Mouse (Mus musculus) ES-Bruce4 (cell line): ENCODE data around the gene Greb1. TPM values are rescaled to one million over a fixed set of nuclear protein-coding genes. Genes with fewer than 3 reads are reported as not detected.

ENCODE experiments used
- H3K27ac ChIP-seq: 2 replicates; pipeline ENCODE4 v1.5.1; 2012; ENCODE audit warnings: low read length, inconsistent platforms; ENCODE audit not compliant: insufficient read depth
- H3K27me3 ChIP-seq: 2 replicates; pipeline ENCODE4 v1.6.1; 2012; ENCODE audit warnings: mild to moderate bottlenecking, low read length, inconsistent platforms; ENCODE audit not compliant: control insufficient read depth, poor library complexity, insufficient read depth, severe bottlenecking
- H3K36me3 ChIP-seq: 2 replicates; pipeline ENCODE4 v1.6.1; 2012; ENCODE audit warnings: inconsistent platforms, mild to moderate bottlenecking, low read length, moderate library complexity; ENCODE audit not compliant: control insufficient read depth, poor library complexity, insufficient read depth, severe bottlenecking
- H3K4me1 ChIP-seq: one replicate; pipeline ENCODE4 v1.8.1; 2011; ENCODE audit warnings: low read length; ENCODE audit not compliant: control insufficient read depth, insufficient read depth
- H3K4me3 ChIP-seq: 2 replicates; pipeline ENCODE4 v1.5.1; 2011; ENCODE audit warnings: low read depth, mild to moderate bottlenecking, low read length
- H3K9ac ChIP-seq: 2 replicates; pipeline ENCODE4 v1.6.1; 2012; ENCODE audit warnings: low read depth, mild to moderate bottlenecking, inconsistent platforms; ENCODE audit not compliant: poor library complexity, severe bottlenecking
- H3K9me3 ChIP-seq: replicated peaks from 2 replicates; pipeline ENCODE4 v1.6.1; 2012; ENCODE audit warnings: mild to moderate bottlenecking, low read length, inconsistent platforms; ENCODE audit not compliant: control insufficient read depth, poor library complexity, insufficient read depth, severe bottlenecking
- CTCF ChIP-seq: IDR thresholded peaks from one replicate; pipeline ENCODE4 v1.8.1; 2011; ENCODE audit warnings: low read depth, low read length
- EP300 ChIP-seq: IDR thresholded peaks from 2 replicates; pipeline ENCODE4 v1.6.1; 2011; ENCODE audit warnings: low read depth, low read length; ENCODE audit not compliant: insufficient read depth
- POLR2A ChIP-seq: IDR thresholded peaks from one replicate; pipeline ENCODE4 v1.8.1; 2011; ENCODE audit warnings: low read length; ENCODE audit not compliant: insufficient read depth
- polyA plus RNA-seq: library from polyadenylated mRNA; stranded (reverse); fragments of >200 nt; gene quantifications from 2 replicates; pipeline ENCODE4 v1.2.4, GENCODE M21; 2011; ENCODE audit warnings: low read depth; ENCODE audit not compliant: missing spikeins, insufficient read depth, insufficient read length

The Greb1 gene
- polyA plus RNA-seq, 1 experiment, result 10.2 TPM

- no peak overlapping the region for H3K4me3 ChIP-seq
- H3K27me3 ChIP-seq, result no peaks in the 10 kb centered on the region
- TF ChIP-seq EP300 (no peak), POLR2A (no peak), CTCF (no peak)
- H3K36me3 ChIP-seq, result no peaks in the 10 kb centered on the region
- H3K9ac ChIP-seq, result no peak overlapping the region
- no peak overlapping the region for H3K27ac ChIP-seq
- no peaks in the 10 kb centered on the region for H3K9me3 ChIP-seq
- peaks cover 3% of the 10 kb centered on the region for H3K4me1 ChIP-seq
Measured at GRCm38 (mm10) chr12:16661936-16662335, 138.8 kb downstream of the Greb1 start.

GRCm38 (mm10) chr12:16661459-16661858 lies 139.2 kb downstream of the Greb1 start:
- TF ChIP-seq EP300 (no peak), POLR2A (no peak), CTCF (no peak)
- Histone ChIP-seq H3K4me1 (peaks cover 3% of the 10 kb centered on the region), H3K27ac (no peak overlapping the region), H3K27me3 (no peaks in the 10 kb centered on the region), H3K9me3 (no peaks in the 10 kb centered on the region), H3K36me3 (no peaks in the 10 kb centered on the region), H3K9ac (no peak overlapping the region), H3K4me3 (no peak overlapping the region)

- Histone ChIP-seq H3K27ac (no peak overlapping the region), H3K9me3 (no peaks in the 10 kb centered on the region)
- TF ChIP-seq POLR2A, result no peak
- TF ChIP-seq EP300, result no peak
- no peak for TF ChIP-seq CTCF
Measured at GRCm38 (mm10) chr12:16656906-16657875, 143.5 kb downstream of the Greb1 start.

GRCm38 (mm10) chr12:16655604-16656003 lies 145.1 kb downstream of the Greb1 start:
- H3K27ac ChIP-seq, result no peak overlapping the region
- H3K4me1 ChIP-seq, result no peaks in the 10 kb centered on the region
- TF ChIP-seq EP300, result no peak
- TF ChIP-seq CTCF, result no peak
- TF ChIP-seq POLR2A, result no peak
- H3K36me3 ChIP-seq, result no peaks in the 10 kb centered on the region
- peaks cover 5% of the 10 kb centered on the region for H3K27me3 ChIP-seq
- no peak overlapping the region for H3K9ac ChIP-seq
- H3K9me3 ChIP-seq, result no peaks in the 10 kb centered on the region
- H3K4me3 ChIP-seq, result no peak overlapping the region

More at GRCm38 (mm10) chr12:16656906-16657875, 143.5 kb downstream of the Greb1 start:
- no peak overlapping the region for H3K9ac ChIP-seq
- H3K4me3 ChIP-seq, result no peak overlapping the region
- no peaks in the 10 kb centered on the region for H3K36me3 ChIP-seq
- peaks cover 4% of the 10 kb centered on the region for H3K27me3 ChIP-seq
- no peaks in the 10 kb centered on the region for H3K4me1 ChIP-seq

- Histone ChIP-seq H3K9me3 (no peaks in the 10 kb centered on the region), H3K27me3 (peaks cover 5% of the 10 kb centered on the region), H3K4me1 (no peaks in the 10 kb centered on the region), H3K9ac (no peak within 1 kb of the TSS), H3K36me3 (no peaks in the 10 kb centered on the region), H3K4me3 (peak within 1 kb of the TSS; percentile 11), H3K27ac (no peak within 1 kb of the TSS)
- TF ChIP-seq EP300, result no peak
Measured at GRCm38 (mm10) chr12:16653332-16654093, 147.2 kb downstream of the Greb1 start, which contains the start of gene Ntsr2. Gene Ntsr2 (plus strand): TSS chr12:16653382.

- H3K27me3 ChIP-seq, result peaks cover 4% of the 10 kb centered on the region
- no peak overlapping the region for H3K4me3 ChIP-seq
- no peak overlapping the region for H3K27ac ChIP-seq
- no peaks in the 10 kb centered on the region for H3K4me1 ChIP-seq
- H3K9ac ChIP-seq, result no peak overlapping the region
- no peaks in the 10 kb centered on the region for H3K36me3 ChIP-seq
- H3K9me3 ChIP-seq, result no peaks in the 10 kb centered on the region
- TF ChIP-seq EP300 (no peak), POLR2A (no peak), CTCF (no peak)
Measured at GRCm38 (mm10) chr12:16649819-16650218, 150.9 kb downstream of the Greb1 start.
